Mouse (Mus musculus) heart, postnatal 0 days (tissue): ENCODE data around the gene F7.

Source experiments
- CTCF ChIP-seq: IDR thresholded peaks from 2 replicates; pipeline ENCODE4 v1.5.1; 2016; ENCODE audit warnings: antibody characterized with exemption, control low read depth, low read depth
- EP300 ChIP-seq: IDR thresholded peaks from 2 replicates; pipeline ENCODE4 v1.6.1; 2016; ENCODE audit warnings: antibody characterized with exemption, low read depth

GRCm38 (mm10) chr8:12978726-12979125, 47.1 kb upstream of the F7 start:
- TF ChIP-seq CTCF: peak; percentile 79
- no peak for TF ChIP-seq EP300
